Mouse (Mus musculus) hindbrain, postnatal 0 days (tissue): ENCODE measurements around the gene Shbg. TPM values are rescaled to one million over a fixed set of nuclear protein-coding genes. Genes with fewer than 3 reads are reported as not detected.

Source experiments
- ATAC-seq: fragments of 200-750 bp; cut with Nextera tagmentation; 2 replicates; pipeline ENCODE4 v1.8.0; 2017; ENCODE audit warnings: mild to moderate bottlenecking, moderate TSS enrichment, moderate library complexity
- DNase-seq: peaks from one replicate; pipeline ENCODE4 v3.0.0-alpha.2; 2015; ENCODE audit warnings: low spot score
- H3K27ac ChIP-seq: fragments of 300-500 bp; sonication (generic); 2 replicates; pipeline ENCODE4 v1.5.1; 2014; ENCODE audit warnings: mild to moderate bottlenecking
- H3K27me3 ChIP-seq: fragments of 300-500 bp; sonication (generic); 2 replicates; pipeline ENCODE4 v1.6.1; 2014; ENCODE audit warnings: low read length, mixed read lengths; ENCODE audit not compliant: insufficient read depth
- H3K36me3 ChIP-seq: fragments of 300-500 bp; sonication (generic); 2 replicates; pipeline ENCODE4 v1.6.1; 2014; ENCODE audit warnings: low read length, mixed read lengths; ENCODE audit not compliant: insufficient read depth
- H3K4me1 ChIP-seq: fragments of 300-500 bp; sonication (generic); 2 replicates; pipeline ENCODE4 v1.6.1; 2014; ENCODE audit warnings: antibody characterized with exemption, low read length, mixed read lengths; ENCODE audit not compliant: insufficient read depth
- H3K4me2 ChIP-seq: fragments of 300-500 bp; sonication (generic); 2 replicates; pipeline ENCODE4 v1.6.1; 2014; ENCODE audit warnings: low read depth, mild to moderate bottlenecking, low read length, moderate library complexity, mixed read lengths
- H3K4me3 ChIP-seq: fragments of 300-500 bp; sonication (generic); 2 replicates; pipeline ENCODE4 v1.5.1; 2014; ENCODE audit warnings: low read length
- H3K9ac ChIP-seq: fragments of 300-500 bp; sonication (generic); replicated peaks from 2 replicates; pipeline ENCODE4 v1.6.1; 2014; ENCODE audit warnings: mild to moderate bottlenecking, low read length, moderate library complexity, mixed read lengths
- H3K9me3 ChIP-seq: fragments of 300-500 bp; sonication (generic); 2 replicates; pipeline ENCODE4 v1.6.1; 2016; ENCODE audit warnings: low read length, mixed read lengths
- CTCF ChIP-seq: IDR thresholded peaks from 2 replicates; pipeline ENCODE4 v1.5.1; 2016; ENCODE audit warnings: antibody characterized with exemption, control low read depth, low read depth
- WGBS: fragments of 180-500 bp; shearing (Covaris S2); extraction: QIAGEN DNeasy Blood & Tissue Kit; methylation state at CpG from one replicate; pipeline ENCODE4 v1.1.7; 2014; 5-methylcytosine and 5-hydroxymethylcytosine counted together
- polyA plus RNA-seq: library from polyadenylated mRNA; unstranded; fragments of >200 nt; fragmentation: Nextera tagmentation; extraction: Ambion mirVana; gene quantifications from 2 replicates; pipeline ENCODE4 v1.2.1, GENCODE M21; 2015
- total RNA-seq: library from RNA; depleted of rRNA; stranded (reverse); fragments of >200 nt; gene quantifications from 2 replicates; pipeline ENCODE4 v1.2.3, GENCODE M21; 2014; rRNA removed

The Shbg gene
- 0.40 TPM in 1 of 2 replicates, not detected in the other for total RNA-seq
- not detected in 2 replicates for polyA plus RNA-seq

DNA sequence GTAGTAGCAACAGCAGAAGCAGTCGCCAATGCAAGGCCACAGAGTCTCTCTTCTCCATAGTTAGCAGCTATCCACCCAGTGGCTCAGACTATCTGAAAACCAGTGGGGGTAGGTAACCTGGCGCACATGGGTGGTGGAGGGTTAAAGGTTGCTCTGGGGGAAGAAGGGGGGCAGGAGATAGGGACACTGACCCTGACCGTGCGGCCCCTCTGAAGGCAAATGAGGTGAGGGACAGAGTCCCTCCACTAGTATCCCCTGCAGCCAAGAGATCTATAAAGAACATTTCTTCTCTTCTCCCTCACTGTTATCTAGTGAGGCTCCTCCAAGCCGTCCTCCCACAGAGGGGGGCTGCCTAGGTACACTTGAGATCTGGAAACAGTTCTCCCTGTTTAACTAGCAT lies at the start of gene Shbg:
Shbg (minus strand) TSS at position 101 of the 400 bp plus-strand sequence.
- H3K27ac ChIP-seq: no peak within 1 kb of the TSS
- H3K4me2 ChIP-seq: no peak within 1 kb of the TSS
- no peaks in the 10 kb centered on the region for H3K36me3 ChIP-seq
- 72% methylated on average over 5 of the region's 5 CpGs for WGBS
- H3K4me3 ChIP-seq: no peak within 1 kb of the TSS
- ATAC-seq (no peak), DNase-seq (no peak)
- no peaks in the 10 kb centered on the region for H3K27me3 ChIP-seq
- no peaks in the 10 kb centered on the region for H3K9me3 ChIP-seq
- H3K4me1 ChIP-seq: peaks cover 8% of the 10 kb centered on the region; the same call in 1 of the 2 replicates
- TF ChIP-seq CTCF: no peak
- H3K9ac ChIP-seq: no peak within 1 kb of the TSS

DNA sequence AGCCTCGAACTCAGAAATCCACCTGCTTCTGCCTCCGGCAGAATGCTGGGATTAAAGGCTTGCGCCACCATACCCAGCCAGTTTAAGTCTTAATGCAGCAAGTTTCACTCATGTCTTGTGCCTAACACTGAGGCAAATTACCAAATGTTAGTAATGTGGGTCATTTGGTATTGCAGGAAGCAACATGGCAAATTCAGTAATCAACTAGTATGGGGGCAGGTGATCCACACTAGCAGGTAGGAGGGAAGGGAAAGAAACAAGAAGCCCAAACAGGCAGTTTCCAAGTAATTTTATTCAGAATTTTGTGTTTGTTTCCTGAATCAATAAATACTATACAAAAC lies 48.9 kb upstream of the Shbg start:
- Histone ChIP-seq H3K27ac (no peak overlapping the region), H3K4me3 (no peak overlapping the region), H3K9ac (no peak overlapping the region), H3K36me3 (peaks cover 50% of the 10 kb centered on the region), H3K9me3 (no peaks in the 10 kb centered on the region), H3K4me1 (peaks cover 5% of the 10 kb centered on the region; the same call in 1 of the 2 replicates), H3K4me2 (no peak overlapping the region), H3K27me3 (no peaks in the 10 kb centered on the region)
- DNase-seq (no peak), ATAC-seq (no peak)
- WGBS: 83% methylated on average over 3 of the region's 3 CpGs
- TF ChIP-seq CTCF: no peak

DNA sequence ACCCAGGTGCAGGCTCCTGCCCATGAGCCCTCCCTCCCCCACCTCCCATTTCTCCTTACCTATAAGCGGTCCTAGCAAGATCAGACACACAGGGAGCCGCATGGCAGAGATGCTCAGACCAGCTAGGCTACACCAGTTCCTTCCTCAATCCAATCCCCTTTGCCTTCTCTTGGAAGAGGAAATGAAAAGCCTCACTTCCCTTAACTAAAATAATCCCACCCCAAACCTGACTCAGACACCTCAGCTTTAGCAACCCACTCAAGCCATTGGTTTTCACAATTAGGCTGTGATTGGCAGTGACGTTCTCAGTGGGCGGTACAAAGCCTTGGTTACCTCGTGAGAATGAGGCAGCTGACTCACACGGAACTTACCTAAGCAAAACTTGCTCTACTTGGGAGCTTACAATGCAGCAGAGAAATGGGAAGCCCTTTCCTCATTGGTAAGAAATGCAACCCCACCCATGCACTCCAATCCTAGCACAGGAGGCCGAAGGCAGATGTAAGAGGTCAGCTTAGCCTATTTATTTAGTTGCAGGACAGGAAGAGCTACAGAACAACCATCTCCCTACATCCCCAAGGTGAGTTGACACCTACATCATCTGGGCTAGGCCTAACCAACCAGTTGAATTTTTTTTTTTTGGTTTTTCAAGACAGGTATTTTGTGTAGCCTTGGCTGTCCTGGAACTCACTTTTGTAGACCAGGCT lies 48.4 kb upstream of the Shbg start, which contains the start of gene Cd68:
Cd68 (minus strand) TSS at position 193 of the 704 bp plus-strand sequence.
- ATAC-seq (no peak), DNase-seq (peak; percentile 57)
- WGBS: 37% methylated on average over 7 of the region's 7 CpGs

DNA sequence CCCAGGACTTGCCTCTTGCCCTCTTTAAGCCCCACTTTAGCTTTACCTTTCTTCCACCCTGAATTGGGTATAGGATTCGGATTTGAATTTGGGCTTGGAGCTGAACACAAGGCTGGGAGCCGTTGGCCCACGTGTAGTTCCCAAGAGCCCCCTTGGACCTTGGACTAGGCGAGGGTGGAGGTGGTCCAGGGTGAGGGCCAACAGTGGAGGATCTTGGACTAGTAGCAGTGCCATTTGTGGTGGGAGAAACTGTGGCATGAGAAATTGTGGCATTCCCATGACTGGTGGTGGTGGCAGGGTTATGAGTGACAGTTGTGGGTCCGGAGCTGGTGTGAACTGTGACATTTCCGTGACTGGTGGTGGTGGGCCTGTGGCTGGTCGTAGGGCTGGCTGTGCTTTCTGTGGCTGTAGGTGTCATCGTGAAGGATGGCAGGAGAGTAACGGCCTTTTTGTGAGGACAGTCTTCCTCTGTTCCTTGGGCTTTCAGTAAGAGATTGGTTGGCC lies 47.8 kb upstream of the Shbg start:
- Histone ChIP-seq H3K9me3 (no peaks in the 10 kb centered on the region), H3K27me3 (no peaks in the 10 kb centered on the region), H3K4me2 (no peak overlapping the region), H3K9ac (no peak overlapping the region), H3K4me3 (no peak overlapping the region), H3K27ac (no peak overlapping the region; the same call in 1 of the 2 replicates), H3K36me3 (peaks cover 50% of the 10 kb centered on the region), H3K4me1 (peaks cover 5% of the 10 kb centered on the region; the same call in 1 of the 2 replicates)
- ATAC-seq: no peak
- DNase-seq: no peak
- 75% methylated on average over 9 of the region's 9 CpGs for WGBS
- no peak for TF ChIP-seq CTCF

More for the DNA sequence above, 48.4 kb upstream of the Shbg start, which contains the start of gene Cd68:
- peaks cover 50% of the 10 kb centered on the region for H3K36me3 ChIP-seq
- TF ChIP-seq CTCF: no peak
- no peak within 1 kb of the TSS; the same call in 1 of the 2 replicates for H3K27ac ChIP-seq
- no peaks in the 10 kb centered on the region for H3K9me3 ChIP-seq
- peaks cover 5% of the 10 kb centered on the region; the same call in 1 of the 2 replicates for H3K4me1 ChIP-seq
- H3K4me2 ChIP-seq: no peak within 1 kb of the TSS
- H3K4me3 ChIP-seq: no peak within 1 kb of the TSS
- H3K9ac ChIP-seq: no peak within 1 kb of the TSS
- no peaks in the 10 kb centered on the region for H3K27me3 ChIP-seq

DNA sequence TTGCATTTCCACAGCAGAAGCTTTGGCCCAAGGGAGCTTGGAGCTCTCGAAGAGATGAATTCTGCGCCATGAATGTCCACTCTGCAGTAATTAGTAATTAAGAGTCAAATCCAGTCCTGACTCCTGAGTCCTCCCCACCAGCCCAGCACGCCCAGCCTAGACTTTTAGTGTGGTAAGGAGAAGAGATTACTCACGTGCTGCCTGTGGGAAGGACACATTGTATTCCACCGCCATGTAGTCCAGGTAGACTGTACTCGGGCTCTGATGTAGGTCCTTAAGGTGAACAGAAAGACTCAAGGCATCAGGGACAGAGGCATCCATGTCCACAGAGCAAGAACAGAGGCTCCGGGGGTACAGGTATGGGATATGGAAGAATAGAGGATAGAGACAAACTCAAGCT lies 47.1 kb upstream of the Shbg start:
- WGBS: 92% methylated on average over 7 of the region's 7 CpGs
- ATAC-seq: no peak

DNA sequence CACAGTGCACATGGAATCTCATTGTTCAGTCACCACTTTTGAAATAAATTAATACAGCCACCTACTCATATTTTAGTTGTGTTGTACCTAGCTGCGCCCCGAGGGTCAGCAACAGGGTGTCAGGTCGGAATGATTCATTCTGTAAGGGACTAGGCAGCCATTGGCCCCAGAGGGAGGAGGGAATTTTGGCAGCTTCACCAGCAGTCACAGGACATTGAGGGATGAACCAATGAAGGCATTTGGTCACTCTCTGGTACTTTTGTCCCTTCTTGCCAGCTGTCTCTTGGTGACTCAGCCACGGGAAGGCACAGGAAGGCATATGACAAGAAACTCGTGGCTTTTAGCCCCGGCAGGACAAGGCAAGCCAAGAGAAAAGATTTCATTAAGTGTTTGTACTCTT lies 46.1 kb upstream of the Shbg start:
- WGBS: 83% methylated on average over 6 of the region's 6 CpGs
- Histone ChIP-seq H3K4me2 (no peak overlapping the region), H3K36me3 (peaks cover 43% of the 10 kb centered on the region), H3K27ac (0 out of 2 replicates have a peak overlapping the region, but pooled peaks have one; percentile 94), H3K4me3 (no peak overlapping the region), H3K27me3 (no peaks in the 10 kb centered on the region), H3K9ac (no peak overlapping the region), H3K9me3 (no peaks in the 10 kb centered on the region), H3K4me1 (no peaks in the 10 kb centered on the region)
- DNase-seq (no peak), ATAC-seq (no peak)
- no peak for TF ChIP-seq CTCF

More for the DNA sequence above, 47.1 kb upstream of the Shbg start:
- TF ChIP-seq CTCF: no peak
- no peak overlapping the region for H3K4me3 ChIP-seq
- no peak for DNase-seq
- H3K27ac ChIP-seq: no peak overlapping the region
- no peaks in the 10 kb centered on the region for H3K27me3 ChIP-seq
- no peak overlapping the region for H3K9ac ChIP-seq
- H3K4me2 ChIP-seq: no peak overlapping the region
- H3K9me3 ChIP-seq: no peaks in the 10 kb centered on the region
- H3K4me1 ChIP-seq: no peaks in the 10 kb centered on the region; the same call in 1 of the 2 replicates
- H3K36me3 ChIP-seq: peaks cover 49% of the 10 kb centered on the region
